Mouse (Mus musculus) G1E (cell line): ENCODE measurements around the gene Ssu72. TPM values are rescaled to one million over a fixed set of nuclear protein-coding genes. Genes with fewer than 3 reads are reported as not detected.
"Not testable (repeated sequence)": the region's sequence is repeated elsewhere in the genome, so short reads cannot be mapped to it uniquely, and the experiment has no call there.

Experiments
- ATAC-seq: 2 replicates; pipeline ENCODE4 v1.8.0; 2016; ENCODE audit warnings: mild to moderate bottlenecking; ENCODE audit not compliant: insufficient number of reproducible peaks, poor library complexity, low FRiP score, severe bottlenecking; ENCODE audit errors: extremely low read depth
- DNase-seq: peaks from one replicate; pipeline ENCODE4 v3.0.0; 2012; ENCODE audit warnings: low spot score
- H3K27me3 ChIP-seq: 2 replicates; pipeline ENCODE4 v1.6.1; 2012; ENCODE audit warnings: mild to moderate bottlenecking, low read length, inconsistent platforms; ENCODE audit not compliant: insufficient read depth
- H3K36me3 ChIP-seq: replicated peaks from 2 replicates; pipeline ENCODE3; 2012; ENCODE audit warnings: mild to moderate bottlenecking, inconsistent platforms
- H3K4me1 ChIP-seq: 2 replicates; pipeline ENCODE4 v1.6.1; 2012; ENCODE audit warnings: low read depth, low read length, inconsistent platforms, mixed read lengths; ENCODE audit not compliant: insufficient read depth
- H3K4me3 ChIP-seq: 2 replicates; pipeline ENCODE4 v1.5.1; 2012; ENCODE audit warnings: low read depth, mild to moderate bottlenecking, inconsistent platforms, low read length, moderate library complexity, mixed read lengths
- H3K9me3 ChIP-seq: replicated peaks from 2 replicates; pipeline ENCODE4 v1.6.1; 2012; ENCODE audit warnings: inconsistent platforms
- CTCF ChIP-seq: IDR thresholded peaks from 2 replicates; pipeline ENCODE4 v1.5.1; 2012; ENCODE audit warnings: low read depth, low read length, inconsistent platforms, mixed read lengths
- GATA1 ChIP-seq: IDR thresholded peaks from 2 replicates; pipeline ENCODE4 v1.6.1; 2012; ENCODE audit warnings: borderline replicate concordance, low read length, inconsistent platforms, mixed read lengths
- GATA2 ChIP-seq: IDR thresholded peaks from 2 replicates; pipeline ENCODE4 v1.6.1; 2012; ENCODE audit warnings: low read depth, low read length, inconsistent platforms, borderline replicate concordance
- POLR2AphosphoS5 ChIP-seq: IDR thresholded peaks from 2 replicates; pipeline ENCODE4 v1.6.1; 2012; ENCODE audit warnings: low read depth, low read length, inconsistent platforms; ENCODE audit not compliant: insufficient replicate concordance
- TAL1 ChIP-seq: conservative IDR thresholded peaks from 2 replicates; pipeline ENCODE4 v1.6.1; 2012; ENCODE audit warnings: low read depth, low read length, inconsistent platforms, mixed read lengths
- polyA plus RNA-seq: library from polyadenylated mRNA; stranded (reverse); fragments of >175 nt; gene quantifications from 2 replicates; pipeline ENCODE4 v1.2.3, GENCODE M21; 2012
- total RNA-seq, 2 experiments: library from RNA; stranded (forward) in 1 of 2; stranded (reverse) in 1 of 2; fragments of 200-1000 nt in 1 of 2; fragments of >200 nt in 1 of 2; fragmentation: Nextera tagmentation in 1 of 2; gene quantifications; 2 replicates each; pipeline ENCODE4 v1.2.3; 2014 to 2017

Ssu72 gene
- total and polyA plus RNA-seq, 3 experiments: 91.4 to 195 (median 186) TPM

- no peaks in the 10 kb centered on the region for H3K27me3 ChIP-seq
- DNase-seq: no peak
- peaks cover 29% of the 10 kb centered on the region for H3K4me1 ChIP-seq
- no peak for ATAC-seq
- TF ChIP-seq POLR2AphosphoS5 (no peak), TAL1 (no peak), GATA1 (no peak), CTCF (no peak), GATA2 (no peak)
- H3K4me3 ChIP-seq: no peak overlapping the region; the same call in 1 of the 2 replicates
- H3K36me3 ChIP-seq: peaks cover 89% of the 10 kb centered on the region
- H3K9me3 ChIP-seq: no peaks in the 10 kb centered on the region
These were observed 34.6 kb downstream of the Ssu72 start for GRCm38 (mm10) chr4:155739152-155739551.

- no peak for ATAC-seq
- no peak for DNase-seq
- no peak for TF ChIP-seq GATA1
- TF ChIP-seq CTCF: no peak
- no peak for TF ChIP-seq GATA2
- no peak for TF ChIP-seq TAL1
- no peak for TF ChIP-seq POLR2AphosphoS5
- H3K9me3 ChIP-seq: no peaks in the 10 kb centered on the region
- H3K4me1 ChIP-seq: peaks cover 26% of the 10 kb centered on the region
- peaks cover 95% of the 10 kb centered on the region for H3K36me3 ChIP-seq
- H3K27me3 ChIP-seq: no peaks in the 10 kb centered on the region
- H3K4me3 ChIP-seq: peak overlapping the region; percentile 39
These were observed 35.4 kb downstream of the Ssu72 start for GRCm38 (mm10) chr4:155739741-155740636.

DNA sequence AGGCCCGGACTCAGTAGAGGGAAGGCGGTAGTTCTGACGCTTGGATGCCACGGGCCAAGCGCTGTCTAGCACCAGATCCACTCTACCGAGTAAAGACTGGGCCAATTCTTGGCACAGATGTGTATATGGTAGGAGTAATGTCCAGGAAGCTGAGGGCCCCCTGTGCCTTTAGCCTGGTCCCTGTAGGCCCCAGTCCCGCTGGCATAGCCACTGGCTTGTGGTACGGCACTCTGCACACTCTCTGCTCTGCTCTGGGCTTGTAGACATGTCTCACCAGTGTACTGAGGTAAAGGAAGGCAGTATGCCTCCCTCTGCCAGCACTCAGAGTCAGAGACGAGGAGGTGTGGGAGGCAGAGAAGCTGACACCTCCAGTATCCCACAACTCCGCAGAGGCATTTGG, 36.1 kb downstream of the Ssu72 start:
- not testable (repeated sequence) for DNase-seq, ATAC-seq, H3K4me3 ChIP-seq, H3K9me3 ChIP-seq, H3K27me3 ChIP-seq
- peaks cover 100% of the 10 kb centered on the region for H3K36me3 ChIP-seq
- peaks cover 23% of the 10 kb centered on the region for H3K4me1 ChIP-seq

GRCm38 (mm10) chr4:155742684-155743083, 38.1 kb downstream of the Ssu72 start:
- Histone ChIP-seq H3K4me3 (no peak overlapping the region), H3K4me1 (peaks cover 18% of the 10 kb centered on the region), H3K27me3 (no peaks in the 10 kb centered on the region), H3K36me3 (peaks cover 100% of the 10 kb centered on the region), H3K9me3 (no peaks in the 10 kb centered on the region)
- DNase-seq (no peak), ATAC-seq (no peak)
- no peak for TF ChIP-seq CTCF
- no peak for TF ChIP-seq POLR2AphosphoS5
- no peak for TF ChIP-seq GATA2
- no peak for TF ChIP-seq TAL1
- no peak for TF ChIP-seq GATA1

GRCm38 (mm10) chr4:155744474-155744873, 39.9 kb downstream of the Ssu72 start:
- peaks cover 100% of the 10 kb centered on the region for H3K36me3 ChIP-seq
- no peaks in the 10 kb centered on the region for H3K9me3 ChIP-seq
- H3K4me3 ChIP-seq: no peak overlapping the region

GRCm38 (mm10) chr4:155745136-155745535, 40.5 kb downstream of the Ssu72 start:
- Histone ChIP-seq H3K27me3 (no peaks in the 10 kb centered on the region), H3K4me3 (no peak overlapping the region), H3K36me3 (peaks cover 100% of the 10 kb centered on the region), H3K4me1 (peaks cover 16% of the 10 kb centered on the region), H3K9me3 (no peaks in the 10 kb centered on the region)
- DNase-seq: no peak
- ATAC-seq: no peak
- TF ChIP-seq CTCF (no peak), GATA2 (no peak), GATA1 (no peak), POLR2AphosphoS5 (no peak), TAL1 (no peak)

More at GRCm38 (mm10) chr4:155744474-155744873, 39.9 kb downstream of the Ssu72 start:
- ATAC-seq (no peak), DNase-seq (no peak)
- TF ChIP-seq GATA2 (no peak), TAL1 (no peak), GATA1 (no peak), POLR2AphosphoS5 (no peak), CTCF (no peak)
- no peaks in the 10 kb centered on the region for H3K27me3 ChIP-seq
- H3K4me1 ChIP-seq: peaks cover 14% of the 10 kb centered on the region
